Mouse (Mus musculus): ENCODE measurements around the gene Slc43a2. TPM values are rescaled to one million over a fixed set of nuclear protein-coding genes. Genes with fewer than 3 reads are reported as not detected.

The Slc43a2 gene
- total RNA-seq, 2 experiments from 2014 or later = 24.2 to 27.3 TPM

DNA sequence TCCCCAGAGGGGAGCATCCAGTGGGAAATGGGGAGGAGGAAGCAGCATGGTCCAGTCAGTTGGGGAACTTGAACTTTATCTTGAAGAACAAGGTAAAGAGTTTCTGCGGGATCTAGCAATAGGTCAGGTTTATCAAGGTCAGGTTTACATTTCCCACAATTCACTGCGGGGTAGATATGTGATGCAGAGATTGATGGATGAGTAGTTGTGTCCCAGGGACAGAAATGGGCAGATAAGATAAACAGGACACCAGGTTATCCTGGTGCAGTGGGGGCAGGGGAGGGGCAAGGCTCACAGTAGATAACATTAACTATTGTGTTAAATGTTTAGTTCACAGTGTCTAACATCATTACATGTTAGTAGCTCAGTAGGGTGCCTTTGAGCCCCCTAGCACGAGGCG lies 1.7 kb upstream of the Slc43a2 start:
- DNase-seq = no peak

DNA sequence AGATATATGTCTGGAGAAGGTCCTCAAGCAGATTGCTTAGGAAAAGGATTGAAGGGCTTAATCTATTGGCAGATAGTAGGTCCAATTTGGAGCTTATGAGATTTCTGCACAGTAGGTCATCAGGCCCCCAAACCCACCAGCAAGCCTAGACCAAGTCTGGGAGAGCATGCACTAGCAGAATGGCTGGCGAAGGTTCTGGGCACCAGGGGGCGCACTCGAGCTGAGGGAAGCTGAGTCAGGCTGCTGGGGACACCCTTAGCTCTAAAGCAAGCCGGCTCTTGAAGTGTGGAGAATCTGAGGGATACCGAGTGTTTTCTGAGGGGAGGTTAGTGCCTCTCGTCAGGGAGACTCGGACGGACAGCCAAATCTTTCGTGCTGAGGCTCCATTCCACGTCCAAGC lies 1.2 kb upstream of the Slc43a2 start:
- peak; percentile 100 for DNase-seq

DNA sequence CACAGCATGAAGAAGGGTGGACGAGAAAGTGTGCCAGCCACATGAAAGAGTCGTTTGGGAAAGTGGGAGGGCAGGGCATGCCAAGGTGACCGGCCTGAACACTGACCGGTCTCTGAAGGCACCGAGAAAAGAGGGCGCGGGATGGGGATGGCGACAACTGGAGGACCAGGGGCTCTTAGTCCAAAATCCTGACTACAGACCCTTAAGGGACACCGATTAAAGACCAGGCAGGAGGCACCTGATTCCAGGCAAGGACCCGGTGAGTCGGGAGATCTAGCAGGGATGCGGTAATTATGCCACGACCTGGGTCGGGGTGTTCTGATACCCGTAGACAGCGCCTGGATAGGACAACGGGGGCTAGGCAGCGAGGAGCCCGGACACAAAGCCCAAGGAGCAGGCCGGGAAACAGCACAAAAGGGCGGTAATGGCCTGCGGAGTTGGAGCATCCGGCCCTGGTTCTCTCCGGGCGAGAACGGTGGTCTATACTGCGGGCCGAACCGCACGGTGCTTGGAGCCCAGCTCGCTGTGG lies 585 bp upstream of the Slc43a2 start:
- no peak for DNase-seq

DNA sequence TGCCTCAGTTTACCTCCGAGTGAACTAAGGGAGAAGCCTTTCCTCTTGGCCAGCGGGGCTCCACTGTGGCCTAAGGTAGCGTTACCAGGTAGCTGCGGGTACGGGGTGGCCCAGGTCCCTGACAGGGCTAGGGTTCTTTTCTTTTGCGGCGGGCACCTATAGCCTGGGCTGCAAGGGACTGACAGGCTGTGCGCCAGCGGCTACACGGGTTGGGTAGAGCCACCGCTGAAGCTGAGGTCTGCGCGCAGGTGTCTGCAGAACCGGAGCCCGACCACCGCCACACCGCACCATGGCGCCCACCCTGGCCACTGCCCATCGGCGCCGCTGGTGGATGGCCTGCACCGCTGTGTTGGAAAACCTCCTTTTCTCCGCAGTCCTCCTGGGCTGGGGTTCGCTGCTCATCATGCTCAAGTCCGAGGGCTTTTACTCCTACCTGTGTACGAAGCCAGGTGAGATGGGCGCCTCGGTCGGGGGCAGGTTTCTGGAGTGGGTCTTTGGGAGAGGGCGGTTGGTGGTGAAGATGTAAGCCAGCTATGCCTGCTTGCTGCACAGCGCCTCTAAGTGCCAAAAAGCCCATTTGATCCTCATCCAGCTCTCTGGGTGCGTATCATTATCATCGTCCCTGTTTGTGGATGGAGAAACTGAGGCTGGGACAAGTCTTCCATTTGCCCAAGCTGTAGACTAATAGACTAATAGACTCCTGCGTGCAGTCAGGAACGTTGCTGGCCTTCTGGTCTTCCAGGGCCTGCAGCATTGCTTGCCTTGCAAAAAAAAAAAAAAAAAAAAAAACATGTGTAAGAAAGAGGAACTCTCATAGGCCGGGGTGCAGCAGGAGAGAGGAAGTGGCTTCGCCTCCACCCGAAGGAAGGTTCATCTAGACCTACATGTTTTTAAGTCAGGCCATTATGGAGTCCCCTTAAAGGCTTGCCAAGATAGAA lies 1.1 kb downstream of the Slc43a2 start:
- DNase-seq = no peak

DNA sequence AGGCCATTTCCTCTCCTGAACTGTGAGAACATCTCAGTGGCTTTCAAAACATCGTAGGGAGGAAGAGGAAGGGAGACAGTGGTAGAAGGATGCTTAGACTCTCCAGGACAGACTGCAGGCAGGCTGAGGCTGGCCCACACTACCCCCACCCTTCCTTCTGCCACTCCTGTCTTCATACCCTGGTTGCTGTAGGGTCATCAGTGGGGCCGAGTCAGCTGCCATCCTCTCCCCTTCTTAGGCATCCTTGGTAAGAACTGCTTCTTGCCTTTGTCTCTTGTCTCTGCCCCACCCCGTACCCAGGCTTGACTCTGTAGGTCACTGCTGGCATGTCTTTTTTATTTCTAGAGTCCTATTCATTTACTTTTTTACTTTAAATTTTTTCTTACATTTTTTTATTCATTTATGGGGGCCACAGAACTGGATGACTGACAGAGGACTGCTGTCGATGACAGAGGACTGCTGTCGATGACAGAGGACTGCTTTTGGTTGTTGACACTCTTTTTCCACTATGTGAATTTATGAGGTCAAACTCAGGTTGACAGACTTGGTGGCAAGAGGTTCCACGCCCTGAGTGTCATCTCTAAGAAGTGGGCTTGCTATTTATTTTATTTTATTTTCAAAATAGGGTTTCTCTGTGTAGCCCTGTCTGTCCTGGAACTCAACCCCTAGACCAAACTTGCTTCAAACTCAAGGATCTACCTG lies 2.0 kb downstream of the Slc43a2 start:
- no peak for DNase-seq

DNA sequence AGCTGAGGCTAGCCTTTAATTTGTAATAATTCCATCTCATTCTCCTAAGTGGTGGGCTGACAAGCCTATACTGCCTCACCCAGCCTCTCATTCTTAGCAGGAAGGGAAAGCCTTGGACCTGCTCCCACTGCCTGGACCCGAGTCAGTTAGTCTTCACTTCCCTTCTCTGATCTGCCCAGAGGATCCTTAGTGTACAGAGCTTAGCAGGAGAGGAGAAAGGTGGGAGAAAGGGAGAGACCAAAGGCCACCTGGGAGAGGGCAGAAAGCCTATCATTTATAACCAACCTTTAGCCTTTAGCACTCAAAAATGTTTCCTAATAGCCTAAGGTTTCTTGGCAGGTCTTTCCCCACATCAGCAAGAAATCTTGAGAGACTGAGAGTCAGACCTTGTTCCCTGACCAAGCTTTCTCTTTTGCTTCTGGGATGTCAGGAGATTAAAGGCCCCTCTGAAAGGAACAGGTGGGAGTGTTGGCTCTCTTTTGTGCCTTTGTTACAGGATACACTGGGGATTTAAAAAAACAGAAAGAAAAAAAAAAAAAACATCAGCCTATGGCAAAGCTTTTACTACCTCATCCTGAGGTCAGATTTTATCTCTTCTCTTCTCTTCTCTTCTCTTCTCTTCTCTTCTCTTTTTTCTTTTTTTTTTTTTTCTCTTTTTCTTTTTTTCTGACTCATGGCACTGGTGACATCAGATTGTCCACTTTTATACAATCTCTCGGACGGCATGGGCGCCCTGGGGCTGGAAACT lies 3.0 kb downstream of the Slc43a2 start:
- no peak for DNase-seq

DNA sequence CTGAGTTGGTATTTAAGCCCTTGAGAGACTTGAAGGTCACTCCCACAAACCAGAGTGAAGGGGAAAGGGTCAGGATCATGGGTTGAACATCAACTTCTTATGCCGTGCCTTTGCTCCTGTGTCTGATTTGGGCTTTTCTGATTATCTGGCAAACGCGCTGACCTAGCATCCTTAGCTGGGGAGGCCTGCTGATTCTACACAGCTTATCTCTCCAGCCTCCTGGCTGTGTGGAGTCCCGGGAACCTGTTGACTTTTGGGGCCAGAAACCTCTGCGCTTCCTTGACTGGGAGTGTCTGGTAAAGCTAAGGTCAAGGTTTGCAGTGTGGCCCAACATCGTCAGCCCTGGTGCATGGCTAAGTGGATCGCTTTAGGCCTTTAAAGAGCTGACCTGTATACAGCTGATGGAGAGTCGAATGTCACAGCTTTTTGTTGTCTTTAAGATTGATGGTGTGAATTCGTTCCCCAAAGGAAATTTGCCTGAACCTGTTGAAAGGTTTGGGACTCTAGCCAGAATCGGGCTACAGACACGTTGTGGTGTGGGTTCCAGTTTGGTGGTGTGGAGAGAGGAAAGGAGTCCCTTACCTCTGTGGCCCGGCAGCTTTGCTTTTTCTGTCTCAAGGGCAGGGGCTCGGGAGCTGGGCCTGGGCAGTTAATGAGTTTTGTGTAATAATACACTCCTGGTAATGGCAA lies 3.8 kb downstream of the Slc43a2 start:
- no peak for DNase-seq

DNA sequence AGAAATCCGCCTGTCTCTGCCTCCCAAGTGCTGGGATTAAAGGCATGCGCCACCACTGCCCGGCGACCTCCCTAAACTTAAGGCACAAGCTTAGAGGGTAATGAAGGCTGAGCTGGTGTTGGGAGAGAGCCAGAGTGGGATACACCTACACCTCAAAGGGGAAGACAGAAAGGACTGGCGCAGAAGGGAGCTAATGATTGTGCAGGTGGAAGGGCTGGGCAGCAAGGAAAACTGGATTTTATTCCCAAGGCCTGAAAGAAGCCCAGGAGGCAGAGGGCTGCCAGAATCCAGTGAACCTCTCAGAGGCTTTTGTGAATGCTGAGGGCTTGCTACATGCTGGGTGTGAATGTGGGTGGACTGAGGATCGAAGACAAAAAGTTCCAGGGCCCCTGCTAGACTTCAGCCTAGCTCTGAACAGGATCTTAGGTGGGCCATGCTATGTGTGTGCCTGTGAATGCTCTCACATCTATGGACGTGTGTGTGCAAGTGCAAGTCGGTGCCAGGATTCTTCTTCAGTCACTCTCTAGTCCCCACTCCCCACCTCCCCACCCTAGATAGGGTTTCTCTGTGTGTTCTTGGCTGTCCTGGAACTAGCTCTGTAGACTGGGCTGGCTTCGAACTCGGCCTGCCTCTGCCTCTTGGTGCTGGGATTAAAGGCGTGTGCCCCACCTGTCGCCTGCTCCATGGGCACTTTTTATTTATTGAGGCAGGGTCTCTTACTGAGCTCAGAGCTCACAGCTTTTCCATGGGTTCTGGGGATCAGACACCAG lies 4.9 kb downstream of the Slc43a2 start:
- no peak for DNase-seq

DNA sequence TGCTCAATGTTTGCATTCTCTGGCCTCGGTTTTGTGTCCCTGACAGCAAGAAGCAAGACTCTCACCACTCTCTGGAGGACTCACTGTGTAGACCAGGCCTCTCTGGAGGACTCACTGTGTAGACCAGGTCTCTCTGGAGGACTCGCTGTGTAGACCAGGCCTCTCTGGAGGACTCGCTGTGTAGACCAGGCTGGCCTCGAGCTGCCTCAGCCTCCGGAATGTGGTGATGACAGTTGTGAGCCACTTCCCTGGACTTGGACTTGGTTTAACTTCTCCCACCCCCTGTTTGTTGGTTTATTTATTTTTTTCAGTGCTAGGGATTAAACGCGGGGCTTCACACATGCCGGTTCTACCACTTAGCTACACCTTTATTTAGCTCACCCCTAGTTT lies 5.5 kb downstream of the Slc43a2 start:
- no peak for DNase-seq

DNA sequence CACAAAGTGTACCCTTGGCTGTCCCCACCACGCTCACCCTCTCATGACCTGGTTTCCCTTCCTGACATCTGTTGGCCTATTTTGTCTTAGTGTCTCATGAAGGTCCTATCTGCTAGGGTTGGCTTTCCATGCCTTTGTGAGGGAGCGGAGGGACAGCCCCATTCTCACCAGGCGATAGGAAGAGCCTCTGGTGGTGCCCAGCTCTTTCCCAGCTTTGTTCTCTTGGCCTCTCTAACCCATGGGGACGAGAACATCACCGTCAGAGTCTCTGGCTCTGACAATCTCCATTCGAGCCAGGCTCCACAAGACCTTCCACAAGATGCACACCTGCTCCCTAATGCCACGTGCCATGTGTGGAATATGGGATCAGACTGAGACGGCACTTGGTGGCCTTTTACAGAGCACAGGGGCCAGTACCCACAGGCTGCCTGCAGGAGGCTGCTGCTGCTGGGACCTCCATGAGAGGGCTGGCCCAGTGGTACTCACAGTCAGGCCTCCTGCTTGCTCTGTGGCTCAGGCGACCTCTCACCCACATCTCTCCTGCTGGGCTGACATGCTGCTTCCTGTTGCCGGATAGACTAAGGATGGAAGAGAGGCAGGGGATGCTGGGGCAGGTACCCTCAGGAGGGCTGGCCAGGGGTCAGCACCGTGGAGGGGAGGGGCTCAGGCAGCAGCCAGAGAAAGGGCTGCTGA lies 6.1 kb downstream of the Slc43a2 start:
- no peak for DNase-seq

DNA sequence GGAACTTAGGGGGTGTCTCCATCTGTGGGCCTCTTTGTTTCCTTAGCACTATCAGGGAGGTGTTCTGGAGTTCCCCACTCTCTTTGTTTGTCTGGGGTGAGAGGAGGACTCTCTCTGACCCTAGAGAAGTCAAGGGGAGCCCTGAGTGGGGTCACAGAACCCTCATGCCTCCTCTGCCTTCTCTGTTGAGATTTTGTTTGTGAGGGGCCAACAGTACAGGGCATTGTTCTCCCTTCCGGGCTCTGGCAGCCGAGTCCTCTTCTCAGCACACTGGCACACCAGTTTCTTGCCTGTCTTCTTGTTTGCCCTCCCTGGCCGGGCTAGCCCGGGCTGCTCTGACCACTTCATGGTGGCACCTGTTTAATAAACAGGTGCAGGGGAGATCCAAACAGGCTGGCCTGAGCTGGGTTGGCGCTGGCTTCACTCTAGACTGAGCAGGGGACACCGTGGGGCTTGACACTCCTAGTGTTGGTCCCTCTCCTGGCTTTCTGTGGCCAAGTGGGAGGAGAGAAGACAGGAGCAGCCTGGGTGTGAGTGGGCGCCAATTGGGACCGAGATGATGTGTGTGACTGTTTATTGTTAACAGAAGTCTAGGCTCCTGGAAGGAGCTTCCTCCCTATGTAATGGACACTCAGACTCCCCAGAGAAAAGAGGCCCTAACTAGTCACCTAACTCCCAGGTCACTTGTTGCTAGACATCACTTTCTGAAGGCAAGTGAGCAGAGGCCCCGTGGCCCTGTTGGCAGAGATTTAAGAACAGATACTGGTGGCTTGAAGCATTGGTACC lies 6.9 kb downstream of the Slc43a2 start:
- DNase-seq = no peak

DNA sequence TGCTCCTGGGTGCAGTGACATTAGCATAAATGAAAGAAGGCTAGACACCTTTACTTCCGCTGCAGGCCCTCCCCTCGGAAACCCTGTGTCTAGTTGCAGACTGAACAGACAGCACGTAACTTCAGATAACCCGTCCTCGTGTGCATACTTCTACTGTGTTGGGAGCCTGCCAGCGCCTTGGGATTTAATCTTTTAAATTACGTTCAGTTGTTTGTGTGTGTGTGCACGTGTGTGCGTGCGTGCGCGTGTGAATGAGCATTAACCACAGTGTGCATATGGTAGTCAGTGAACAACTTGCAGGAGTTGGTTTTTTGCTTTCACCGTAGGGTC lies 7.4 kb downstream of the Slc43a2 start:
- DNase-seq = no peak

DNA sequence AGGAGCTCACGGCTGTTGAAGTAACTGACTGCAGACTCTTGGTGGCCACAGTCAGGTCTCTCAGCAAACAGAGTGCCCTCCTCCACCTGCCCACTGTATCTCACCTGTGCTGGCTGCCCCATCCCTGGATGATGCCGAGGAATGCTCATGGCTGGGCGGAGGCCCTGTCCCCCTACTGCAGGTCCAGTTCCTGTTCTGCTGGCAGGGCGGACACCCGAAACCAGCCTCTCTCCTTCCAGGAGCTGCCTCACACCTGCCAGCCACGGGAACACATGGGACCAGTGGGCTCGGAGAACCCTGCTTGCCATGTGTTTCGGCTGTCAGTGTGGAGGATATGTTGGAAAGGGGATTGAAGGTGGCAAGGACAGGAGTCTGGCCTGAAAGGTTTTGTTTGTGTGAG lies 8.7 kb downstream of the Slc43a2 start:
- DNase-seq = no peak

DNA sequence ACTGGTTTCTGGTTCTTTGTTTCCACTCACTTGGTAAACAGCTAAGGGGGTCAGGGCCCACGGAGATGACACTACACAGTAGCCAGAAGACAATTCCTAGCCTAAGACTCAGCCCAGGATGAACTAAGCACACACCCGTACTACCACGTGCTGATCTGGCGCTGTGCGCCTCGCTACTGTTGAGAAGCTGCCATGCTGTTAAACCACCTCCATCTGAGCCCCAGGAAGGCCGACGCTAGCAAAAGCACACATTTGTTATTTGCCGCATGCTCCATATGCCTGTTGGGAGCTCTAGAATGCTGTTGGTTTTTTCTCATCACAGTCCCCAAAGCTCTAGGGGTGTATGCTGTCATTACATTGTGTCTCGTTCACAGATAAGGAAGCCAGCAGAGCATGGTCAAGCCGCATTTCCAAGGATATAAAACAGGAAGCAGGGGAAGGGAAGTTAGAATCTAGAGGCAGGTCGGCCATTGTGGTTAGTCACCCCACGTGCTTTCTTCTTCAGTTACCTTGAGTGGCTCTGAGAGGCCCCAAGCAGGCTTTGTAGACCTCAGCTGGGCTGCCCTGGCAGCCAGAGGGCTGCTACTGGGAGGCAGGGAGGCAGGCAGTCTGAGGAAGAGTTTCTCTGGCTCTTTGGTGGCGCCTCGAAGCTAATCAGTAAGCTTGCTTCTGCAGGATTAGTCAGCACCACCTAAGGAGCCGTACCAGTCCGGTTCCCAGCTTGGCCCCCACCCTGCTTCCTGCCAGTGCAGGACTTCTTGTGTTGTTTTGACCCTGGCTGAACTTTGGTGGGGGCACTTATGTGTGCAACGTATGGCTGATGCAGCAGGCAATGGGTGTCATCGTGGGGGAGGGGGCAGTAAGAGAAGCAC lies 9.5 kb downstream of the Slc43a2 start:
- no peak for DNase-seq

DNA sequence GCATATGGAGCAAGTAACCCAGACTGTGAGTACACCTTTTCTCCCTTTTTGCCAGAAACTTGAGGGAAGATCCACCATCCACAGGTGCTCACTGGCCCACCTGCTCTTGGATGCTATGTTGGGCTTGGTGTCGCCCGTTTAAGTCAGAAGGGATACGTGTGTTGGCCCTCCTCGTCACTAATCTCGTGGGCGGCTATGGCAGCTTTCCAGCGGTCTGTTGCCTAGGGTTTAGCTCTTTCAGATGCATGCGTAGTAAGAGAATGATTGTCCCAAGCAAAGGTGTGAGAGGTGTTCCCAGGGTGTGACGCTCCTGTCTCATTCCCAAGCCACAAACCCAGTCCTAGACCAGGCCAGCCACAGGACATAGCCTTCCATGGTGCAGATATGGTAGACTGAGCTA lies 13.2 kb downstream of the Slc43a2 start:
- no peak for DNase-seq

DNA sequence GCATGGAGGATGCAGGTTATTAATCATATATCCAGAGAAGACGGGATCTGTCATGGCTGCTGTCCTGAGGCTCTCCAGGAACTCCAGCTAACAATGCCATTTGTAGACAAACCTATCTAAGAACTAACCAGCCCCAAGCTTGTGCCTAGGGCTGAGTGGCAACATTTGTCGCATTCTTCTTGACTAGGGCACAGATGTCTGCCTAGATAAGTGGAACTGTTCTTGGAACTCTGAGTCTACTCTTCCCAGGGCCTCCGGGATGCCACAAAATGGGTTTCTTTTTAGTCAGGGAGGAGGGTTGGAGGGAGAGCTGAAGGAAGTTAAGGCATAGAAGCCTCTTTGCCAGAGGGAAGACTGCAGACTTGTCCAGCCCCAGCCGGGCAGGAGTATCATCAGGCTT lies 14.6 kb downstream of the Slc43a2 start:
- DNase-seq = no peak

DNA sequence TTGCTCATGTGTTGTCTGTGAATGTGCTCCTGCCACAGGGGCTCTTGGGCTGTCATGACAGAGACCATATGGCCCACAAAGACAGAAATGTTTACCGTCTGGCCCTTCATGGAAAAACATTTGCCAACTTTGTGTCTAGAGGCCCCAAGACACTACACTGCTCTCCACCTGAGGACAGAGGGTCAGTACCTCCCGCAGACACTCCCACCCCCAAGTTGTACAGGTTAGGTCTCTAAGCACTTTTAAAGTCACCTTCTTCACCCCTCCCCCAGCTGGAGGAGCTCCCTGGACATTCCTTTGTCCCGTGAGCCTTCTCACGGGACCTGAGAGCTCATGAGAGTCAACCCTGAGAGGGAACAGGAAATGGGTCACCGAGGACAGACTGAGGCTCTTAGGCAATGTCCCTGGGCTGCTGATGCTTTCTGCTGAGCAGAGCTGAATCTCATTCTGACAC lies 18.2 kb downstream of the Slc43a2 start:
- DNase-seq = no peak

DNA sequence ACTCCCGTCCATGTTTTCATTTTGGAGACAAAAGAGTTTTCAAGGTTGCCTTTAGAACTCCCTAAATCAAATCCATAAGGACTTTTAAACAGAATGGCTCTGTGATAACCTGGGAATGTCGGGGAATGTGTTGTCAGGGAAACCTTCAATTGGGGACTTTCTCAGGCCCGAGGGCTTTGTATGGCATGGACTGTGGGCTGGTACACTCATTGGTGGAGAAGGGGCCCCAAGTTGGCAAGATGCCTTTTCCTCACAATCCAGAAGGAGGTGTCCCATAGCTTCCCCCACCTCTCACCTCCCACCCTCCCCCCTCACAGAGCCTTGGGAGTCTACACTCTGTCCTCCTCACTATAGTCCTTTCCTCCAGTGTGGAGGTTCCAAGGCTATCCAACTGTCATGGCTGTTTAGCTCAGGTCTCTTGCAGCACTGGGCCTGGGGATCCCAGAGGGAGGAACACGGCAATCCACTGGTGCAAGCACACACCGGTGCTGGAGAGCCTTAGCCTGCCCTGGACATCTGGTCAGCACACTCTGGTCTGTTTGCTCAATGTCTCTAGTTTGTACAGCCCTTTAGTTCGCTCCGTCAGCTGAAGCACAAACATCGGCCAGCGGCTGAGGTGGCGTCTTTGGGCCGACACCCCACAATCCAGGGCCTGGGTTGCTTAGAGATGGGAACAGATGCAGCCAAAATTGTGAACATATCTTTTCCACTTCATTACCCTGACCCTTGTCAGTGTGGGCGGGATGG lies 18.9 kb downstream of the Slc43a2 start:
- DNase-seq = no peak

Measured in gastrocnemius, postnatal 10 days (tissue).